Mouse (Mus musculus) lung, postnatal 25 days (tissue): ENCODE results near the gene Jam2.

ENCODE experiments used
- DNase-seq: peaks from one replicate; pipeline ENCODE4 v3.0.0; 2022; ENCODE audit warnings: low spot score

Jam2 gene

DNA sequence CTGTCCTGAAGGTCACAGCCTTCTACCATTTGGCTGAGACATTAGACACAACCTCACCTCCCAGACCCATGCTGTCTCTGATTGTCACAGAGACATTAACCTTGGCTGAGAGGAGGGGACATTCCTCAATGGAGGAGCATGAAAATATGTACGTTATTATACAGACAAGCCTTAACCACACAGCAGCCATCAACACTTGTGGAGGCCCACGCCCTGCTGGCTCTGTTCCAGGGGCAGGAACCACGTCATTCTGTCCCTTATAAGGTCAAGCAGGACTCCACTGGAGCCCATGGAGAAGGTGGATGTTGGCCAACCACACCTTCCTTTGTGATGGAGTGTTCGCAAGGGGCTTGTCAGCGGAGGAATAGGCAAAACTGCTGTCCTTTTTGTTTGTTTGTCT is 5.8 kb downstream of the Jam2 start:
- no peak for DNase-seq

DNA sequence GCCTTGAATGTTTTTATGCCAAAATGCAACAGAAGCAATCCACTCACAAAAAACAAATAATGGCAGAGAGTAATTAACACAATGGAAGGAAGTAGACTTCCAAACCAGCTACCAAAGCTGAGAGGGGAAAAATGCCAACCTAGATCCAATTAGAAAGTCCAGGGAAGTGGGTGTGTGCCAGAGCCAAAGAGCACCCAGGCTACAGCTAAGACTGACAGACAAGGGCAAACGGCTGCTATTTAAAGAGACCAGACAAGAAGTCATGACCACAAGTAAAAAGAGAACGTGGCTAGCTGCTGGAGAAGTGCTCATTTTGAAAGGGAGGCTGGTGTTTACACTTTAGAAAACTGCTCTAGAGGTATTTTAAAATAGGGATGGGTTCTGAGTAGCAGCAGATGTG is 9.4 kb downstream of the Jam2 start:
- no peak for DNase-seq

DNA sequence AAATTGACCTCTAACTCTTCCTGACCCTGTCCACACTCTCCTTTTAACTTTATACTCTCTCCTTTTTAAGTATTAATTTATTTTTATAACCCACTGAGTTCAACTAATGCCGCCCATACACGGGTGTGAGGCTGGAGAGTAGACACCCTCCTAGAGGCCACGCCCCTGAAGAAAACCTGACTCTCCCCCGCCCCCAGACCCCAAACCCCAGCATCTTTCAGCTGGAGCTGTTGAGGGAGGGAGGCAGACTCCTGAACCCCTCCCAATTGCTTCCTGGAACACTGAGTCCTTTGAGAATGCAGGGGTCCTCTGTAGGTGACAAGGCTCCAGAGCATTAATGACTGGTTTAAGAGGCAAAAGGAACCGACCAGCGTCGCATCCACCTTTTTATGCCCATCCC is 11.0 kb downstream of the Jam2 start:
- DNase-seq: no peak

DNA sequence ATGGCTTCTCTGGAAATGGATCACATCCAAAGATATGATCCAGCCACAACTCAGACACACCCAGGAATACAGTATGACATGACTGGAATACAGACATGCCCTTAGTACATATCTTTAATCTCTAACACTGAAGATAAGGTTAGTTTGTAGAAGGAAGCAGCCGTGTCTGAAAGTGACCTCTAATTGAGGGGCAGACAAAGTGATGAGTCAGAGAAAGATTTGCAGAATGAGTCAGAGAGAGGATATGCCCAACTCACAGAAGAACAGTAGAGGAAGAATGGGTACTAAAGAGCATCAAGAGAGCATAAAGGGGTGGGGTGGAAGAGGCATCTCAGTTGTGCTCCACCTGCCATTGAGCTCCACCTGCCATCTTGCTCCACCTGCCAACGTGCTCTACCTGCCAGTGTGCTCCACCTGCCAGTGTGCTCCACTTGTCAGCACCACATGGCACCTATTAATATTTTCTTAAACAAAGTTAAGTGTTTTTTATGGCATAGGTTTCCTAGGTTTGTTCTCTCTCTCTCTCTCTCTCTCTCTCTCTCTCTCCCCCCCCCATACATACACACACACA is 16.8 kb downstream of the Jam2 start:
- no peak for DNase-seq

DNA sequence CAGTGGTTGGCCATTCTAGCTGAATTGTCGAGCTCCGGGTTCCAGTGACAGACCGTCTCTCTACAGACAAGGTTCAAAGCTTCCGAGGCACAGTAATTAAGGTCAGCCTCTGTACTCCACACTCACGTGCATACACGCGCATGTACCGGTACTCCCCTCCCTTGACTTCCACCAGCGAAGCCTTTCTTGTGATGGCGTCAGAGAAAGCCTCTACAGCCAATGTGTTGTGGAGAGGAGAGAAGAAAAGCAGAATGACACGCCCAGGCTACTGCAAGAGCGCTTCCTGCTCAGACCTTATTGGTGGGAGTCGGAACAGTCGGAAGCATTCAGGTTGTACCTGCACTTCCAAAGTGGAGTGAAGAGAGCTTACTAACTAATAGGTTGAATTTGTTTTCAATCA is 19.5 kb downstream of the Jam2 start:
- no peak for DNase-seq

DNA sequence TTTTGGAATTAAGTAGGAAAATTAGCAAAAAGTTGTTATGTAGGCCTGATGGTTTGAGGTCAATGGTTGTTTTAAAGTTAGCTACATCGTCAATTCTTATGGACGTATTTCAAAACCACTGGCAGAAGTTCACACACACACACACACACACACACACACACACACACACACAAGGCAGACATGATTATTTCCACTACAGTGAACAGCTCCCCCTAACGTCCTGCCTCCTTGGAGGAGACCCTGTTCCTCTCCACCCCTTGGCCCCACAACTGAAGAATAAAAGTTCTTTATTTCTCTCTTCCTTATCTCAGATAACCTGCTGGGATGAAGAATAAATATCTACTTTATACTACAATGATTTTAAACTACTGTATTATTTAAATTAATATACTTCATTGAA is 21.4 kb downstream of the Jam2 start:
- no peak for DNase-seq

DNA sequence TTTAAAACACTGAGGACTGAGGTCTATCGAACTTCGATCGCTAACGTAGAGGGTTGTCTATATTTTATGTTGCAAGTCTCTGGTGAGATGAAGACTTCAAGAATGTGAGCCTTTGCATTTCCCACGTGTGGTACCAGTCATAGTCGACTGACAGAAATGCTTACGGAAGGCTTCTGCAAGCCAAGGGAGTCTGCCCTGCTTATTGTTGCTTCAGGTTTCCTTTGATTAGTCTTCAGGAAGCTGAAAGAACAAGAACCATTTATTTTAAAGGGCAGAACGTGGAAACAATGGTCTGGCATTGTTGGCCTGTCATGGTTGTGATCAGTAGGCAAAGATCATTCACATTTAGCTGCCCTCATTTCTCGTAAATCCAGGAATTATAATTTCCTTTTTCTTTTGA is 22.8 kb downstream of the Jam2 start:
- no peak for DNase-seq

DNA sequence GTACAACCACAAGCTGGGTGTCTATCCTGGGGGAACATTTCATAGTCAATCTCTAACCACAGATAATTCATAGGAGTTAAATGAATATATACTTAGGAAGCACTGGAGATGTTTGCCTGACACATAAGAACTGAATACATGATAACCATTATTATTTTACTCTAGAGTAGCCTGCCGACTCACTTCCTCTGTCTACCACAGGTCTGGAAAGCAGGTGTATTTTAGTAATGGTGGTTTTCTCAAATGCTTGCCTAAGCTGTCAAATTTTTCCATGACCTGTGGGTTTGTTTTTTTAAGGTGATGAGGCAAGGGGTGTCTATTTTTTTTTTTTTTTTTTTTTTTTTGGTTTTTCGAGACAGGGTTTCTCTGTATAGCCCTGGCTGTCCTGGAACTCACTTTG is 26.1 kb downstream of the Jam2 start:
- no peak for DNase-seq

DNA sequence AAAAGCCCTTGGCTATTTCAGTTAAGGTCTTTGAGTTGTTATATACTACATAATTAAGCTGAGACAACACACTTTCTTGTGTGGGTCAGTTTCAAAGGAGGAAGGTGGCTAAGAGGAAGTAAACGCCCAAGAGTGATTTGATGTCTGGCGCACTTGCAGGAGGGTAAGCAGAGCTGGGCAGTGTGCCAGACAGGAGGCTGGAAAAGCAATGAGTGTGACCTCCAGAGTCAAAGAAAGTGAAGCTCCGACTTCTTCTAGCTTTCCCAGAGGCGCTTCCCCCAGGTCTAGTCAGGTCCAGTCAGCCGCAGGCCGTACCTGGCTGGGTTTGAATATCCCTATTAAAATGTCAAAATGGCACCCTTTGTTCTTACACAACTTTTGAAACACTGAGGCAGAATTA is 28.3 kb downstream of the Jam2 start:
- DNase-seq: peak; percentile 51

DNA sequence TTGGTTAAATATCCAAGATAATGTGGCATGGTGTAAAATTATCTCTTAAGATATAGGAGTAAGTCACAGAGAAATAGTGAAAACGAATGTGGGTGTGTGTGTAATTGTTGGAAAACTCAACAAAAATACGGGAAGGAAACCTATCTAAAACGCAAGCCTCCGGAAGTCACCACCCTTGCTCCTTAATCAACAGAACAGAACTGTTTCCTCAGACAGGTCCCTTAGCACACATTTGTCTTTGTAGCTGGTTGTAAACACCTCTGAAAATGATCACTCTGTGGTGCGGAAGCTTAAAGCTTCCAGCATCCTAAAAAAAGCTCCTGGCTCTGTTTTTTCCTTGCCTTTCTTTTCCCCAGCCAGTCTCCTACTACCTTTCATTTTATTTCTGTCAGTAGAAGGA is 30.9 kb downstream of the Jam2 start:
- no peak for DNase-seq

DNA sequence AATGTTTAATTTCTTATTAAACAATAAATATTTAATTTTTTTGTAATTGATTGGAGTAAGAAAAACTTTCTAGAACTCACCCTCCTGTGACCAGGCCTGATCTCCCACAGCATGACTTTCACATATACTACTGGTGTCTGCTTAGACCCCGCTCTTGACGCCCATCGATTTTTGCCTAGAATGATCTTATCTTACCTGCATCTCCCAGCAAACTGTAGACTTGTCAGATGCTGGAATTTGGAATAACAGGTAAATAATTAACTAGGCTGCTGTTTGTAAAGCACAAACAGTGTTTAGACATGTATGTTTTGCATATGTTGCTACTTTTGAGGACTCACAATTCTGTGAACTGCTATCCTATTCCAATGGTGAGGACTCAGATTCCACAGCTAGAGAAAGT is 32.3 kb downstream of the Jam2 start:
- no peak for DNase-seq

DNA sequence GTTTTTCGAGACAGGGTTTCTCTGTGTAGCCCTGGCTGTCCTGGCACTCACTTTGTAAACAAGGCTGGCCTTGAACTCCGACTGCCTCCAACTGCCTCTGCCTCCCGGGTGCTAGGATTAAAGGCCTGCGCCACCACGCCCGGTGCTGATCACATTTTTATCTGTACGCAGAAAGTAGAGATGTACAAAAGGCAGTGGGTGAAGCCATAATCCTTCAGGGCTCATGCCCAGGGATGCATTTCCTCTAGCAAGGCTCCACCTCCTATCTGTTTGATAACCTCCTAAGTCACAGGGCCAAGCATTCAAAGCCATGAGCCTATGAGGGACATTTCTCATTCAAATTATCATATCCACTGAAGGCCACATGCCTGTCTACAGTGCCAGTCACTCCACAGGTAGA is 34.0 kb downstream of the Jam2 start:
- DNase-seq: no peak

DNA sequence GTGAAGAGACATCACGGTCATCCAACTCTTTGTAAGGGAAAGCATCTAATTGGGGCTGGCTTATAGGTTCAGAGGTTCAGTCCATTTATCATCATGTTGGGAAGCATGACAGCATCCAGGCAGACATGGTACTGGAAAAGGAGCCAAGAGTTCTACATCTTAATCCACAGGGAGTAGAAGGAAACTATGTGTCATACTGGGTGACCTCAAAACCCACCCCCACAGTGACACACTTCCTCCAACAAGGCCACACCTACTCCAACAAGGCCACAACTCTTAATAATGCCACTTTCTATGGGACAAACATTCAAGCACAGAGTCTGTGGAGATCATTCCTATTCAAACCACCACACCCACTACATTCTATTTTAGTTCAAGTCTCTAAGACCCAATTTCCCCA is 36.3 kb downstream of the Jam2 start:
- no peak for DNase-seq

DNA sequence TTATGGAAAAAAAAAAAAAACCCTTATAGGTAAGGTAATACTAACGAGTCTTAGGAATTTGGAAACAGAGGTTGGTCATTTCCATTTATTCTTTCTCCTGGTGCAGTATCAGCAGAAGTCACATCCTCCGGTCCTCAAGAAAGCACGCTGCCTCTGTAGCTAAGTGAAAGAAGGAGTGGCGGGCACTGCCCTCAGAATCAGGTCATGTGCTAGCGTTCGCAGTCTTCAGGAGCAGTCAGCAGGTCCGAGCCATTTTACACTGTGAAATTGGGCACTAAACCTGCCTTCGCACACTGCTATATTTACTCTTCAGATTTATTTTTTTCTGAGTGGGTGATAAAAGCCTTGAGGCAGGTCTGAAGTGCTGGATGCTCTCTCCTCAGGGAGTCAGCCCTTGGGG is 39.9 kb downstream of the Jam2 start:
- no peak for DNase-seq

DNA sequence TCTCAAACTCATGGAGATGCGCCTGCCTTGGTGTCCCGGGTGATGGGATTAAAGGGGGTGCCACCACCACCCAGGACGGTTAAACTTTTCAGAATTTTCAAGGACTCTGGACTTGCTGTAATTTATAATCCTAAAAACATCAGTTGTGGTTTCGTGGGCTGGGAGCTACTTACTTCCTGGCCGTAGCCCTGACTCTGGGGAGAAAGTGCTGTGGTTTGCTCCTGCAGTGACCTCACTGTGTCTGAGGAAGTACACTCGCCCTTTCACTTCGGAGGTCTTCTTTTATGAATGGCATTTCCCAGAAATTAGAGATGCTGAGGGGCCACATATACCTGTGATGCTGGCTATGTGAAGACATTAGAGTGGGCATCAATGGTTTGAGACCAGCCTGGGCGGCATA is 40.6 kb downstream of the Jam2 start:
- no peak for DNase-seq

DNA sequence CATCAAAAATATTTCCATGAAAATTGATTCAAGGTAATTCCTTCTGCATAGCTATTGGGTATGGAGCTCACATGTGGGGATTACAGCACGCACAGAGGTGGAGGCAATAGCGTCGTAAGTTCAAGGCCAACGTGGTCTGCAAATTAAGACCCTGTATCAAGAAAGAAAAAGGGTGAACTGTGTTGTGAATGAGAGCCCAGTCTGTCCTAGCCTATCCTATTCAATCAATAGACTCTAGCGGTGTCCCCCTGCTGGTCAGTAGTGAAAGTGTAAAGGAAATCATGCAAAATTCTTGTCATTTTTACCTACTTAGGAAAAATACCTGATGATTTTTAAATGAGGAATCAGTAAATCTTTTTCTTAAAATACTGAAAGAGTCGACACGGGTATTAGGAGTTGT is 43.5 kb downstream of the Jam2 start:
- DNase-seq: peak; percentile 50

DNA sequence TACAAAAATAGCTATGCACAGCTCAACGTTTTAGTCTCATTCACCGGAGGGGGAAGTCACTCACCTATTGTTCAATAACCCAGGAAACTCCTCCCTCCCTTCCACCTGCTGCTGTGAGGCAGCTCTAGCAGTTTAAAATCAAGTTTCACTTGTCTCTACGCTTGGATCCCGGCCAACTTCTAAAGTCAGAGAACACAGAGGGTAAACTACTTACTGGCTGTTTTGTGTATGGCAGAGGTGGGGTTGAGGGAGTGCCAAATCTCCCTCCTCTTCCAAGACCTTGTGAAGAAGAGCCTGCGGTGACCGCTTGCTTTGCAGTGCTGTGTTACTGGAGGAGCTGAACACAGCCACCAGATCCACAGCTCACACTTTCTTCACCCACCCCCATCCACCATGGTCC is 51.1 kb downstream of the Jam2 start:
- peak; percentile 70 for DNase-seq

DNA sequence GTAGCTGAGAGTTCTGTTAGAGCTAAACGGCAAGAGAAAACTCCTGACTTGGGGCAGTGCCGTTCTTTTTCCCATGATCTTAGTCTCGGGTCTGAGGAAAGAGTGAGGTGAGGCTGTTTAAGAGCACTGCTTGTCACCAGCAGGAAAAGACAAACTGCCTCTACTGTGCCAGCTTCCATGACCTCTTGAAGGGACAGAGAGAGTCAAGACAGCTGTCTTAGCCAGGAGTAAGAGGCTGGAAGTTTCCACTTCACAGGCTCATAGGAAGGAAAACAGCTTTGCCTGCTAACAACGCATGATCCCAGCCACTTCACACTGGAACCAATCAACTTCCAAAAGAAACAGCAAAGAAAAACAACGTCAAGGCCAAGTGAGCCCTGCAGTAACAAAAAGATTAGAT is 57.8 kb downstream of the Jam2 start:
- peak; percentile 8 for DNase-seq

DNA sequence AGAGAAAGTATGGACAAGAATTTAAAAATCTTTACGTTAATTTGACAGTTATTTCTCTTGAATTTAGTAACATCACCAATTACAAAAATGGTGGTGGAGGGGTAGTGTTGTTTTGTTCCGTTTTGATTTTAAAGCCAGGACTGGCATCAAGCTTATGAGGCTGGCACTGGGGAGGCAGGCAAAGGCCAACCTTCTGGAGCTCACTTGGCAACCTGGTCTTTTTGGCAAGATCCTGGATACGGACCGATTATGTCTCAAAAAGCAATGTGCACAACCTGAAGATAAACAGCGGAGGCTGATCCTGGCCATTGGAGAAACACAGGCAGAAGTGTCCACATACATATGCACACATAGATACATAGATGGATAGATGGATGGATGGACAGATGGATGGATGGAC is 58.8 kb downstream of the Jam2 start:
- DNase-seq: no peak

DNA sequence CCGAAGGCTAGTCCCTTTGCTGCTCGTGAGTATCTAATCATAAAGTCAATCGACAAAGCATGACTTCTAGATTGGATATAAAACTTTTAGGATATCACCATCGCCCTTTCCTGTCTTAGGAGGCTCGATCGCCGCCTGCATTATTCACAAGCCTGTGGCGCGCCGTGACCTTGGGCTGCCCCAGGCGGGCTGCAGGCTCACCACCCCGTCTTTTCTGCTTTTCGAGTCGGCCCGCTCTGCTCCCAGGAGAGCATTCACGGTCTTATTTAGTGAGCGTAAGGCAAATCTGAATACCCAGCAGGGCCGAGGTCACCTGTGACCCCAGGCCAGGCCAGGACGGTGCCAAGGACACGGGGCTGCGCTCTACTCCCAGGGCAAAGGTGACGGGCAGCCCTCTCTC is 60.4 kb downstream of the Jam2 start:
- no peak for DNase-seq

DNA sequence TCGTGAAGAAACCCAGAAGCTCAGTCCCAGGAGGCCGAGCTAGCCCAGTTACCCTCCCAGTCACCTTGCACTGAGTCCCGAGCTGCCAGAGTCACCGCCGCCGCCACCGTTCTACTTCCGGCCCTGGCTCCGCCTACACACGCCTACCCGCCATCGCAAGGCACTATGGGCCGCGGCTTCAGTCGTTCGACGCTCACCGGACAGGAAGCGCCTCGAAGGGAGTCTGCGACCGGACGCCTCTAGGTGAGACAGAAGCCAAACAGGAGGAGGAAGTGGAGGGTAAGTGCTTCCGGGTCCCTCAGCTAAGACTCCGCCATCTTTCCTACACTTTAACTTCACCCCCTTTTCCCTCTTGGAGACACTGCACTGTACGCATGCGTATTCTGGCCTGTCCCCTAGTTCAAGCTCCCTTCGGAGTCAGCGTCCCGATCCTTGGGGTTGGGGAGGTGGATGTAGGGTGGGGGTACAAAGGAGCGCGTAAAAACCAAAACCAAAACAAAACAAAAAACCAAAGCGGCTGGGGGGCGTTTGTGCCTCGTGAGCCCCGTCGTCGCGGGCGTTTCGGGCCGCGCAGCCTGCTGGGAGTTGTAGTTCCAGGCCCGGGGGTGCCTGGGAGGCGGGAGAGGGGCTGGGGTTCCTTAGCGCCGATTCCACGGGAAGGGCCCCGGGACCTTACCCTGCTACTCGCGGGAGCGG is 61.0 kb downstream of the Jam2 start, which contains the start of gene Gabpa:
Gene Gabpa (plus strand): TSS at position 181 of the 696 bp plus-strand sequence.
- DNase-seq: peak; percentile 96

DNA sequence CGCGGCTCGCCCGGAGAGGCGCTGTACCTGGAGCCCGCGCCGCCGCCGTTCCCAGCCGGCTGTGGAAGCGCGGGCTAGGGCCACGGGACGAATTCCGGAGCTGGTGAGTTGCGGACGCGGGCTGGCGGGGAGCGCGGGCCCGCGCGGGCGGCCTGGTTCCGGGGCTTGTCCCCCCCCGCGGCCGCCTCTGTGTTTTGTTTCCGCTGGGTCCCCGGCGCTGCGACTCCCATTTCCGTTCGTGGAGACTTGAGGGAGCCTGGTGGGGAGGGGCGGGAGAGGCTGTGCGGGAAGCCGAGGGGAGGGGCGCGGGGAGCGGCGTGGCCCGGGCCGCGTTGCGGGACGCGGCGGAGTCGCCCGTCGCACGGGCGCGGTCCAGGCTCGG is 61.5 kb downstream of the Jam2 start, which contains the start of gene Atp5j:
Gene Atp5j (minus strand): TSS at position 185 of the 382 bp plus-strand sequence.
- DNase-seq: peak; percentile 82

DNA sequence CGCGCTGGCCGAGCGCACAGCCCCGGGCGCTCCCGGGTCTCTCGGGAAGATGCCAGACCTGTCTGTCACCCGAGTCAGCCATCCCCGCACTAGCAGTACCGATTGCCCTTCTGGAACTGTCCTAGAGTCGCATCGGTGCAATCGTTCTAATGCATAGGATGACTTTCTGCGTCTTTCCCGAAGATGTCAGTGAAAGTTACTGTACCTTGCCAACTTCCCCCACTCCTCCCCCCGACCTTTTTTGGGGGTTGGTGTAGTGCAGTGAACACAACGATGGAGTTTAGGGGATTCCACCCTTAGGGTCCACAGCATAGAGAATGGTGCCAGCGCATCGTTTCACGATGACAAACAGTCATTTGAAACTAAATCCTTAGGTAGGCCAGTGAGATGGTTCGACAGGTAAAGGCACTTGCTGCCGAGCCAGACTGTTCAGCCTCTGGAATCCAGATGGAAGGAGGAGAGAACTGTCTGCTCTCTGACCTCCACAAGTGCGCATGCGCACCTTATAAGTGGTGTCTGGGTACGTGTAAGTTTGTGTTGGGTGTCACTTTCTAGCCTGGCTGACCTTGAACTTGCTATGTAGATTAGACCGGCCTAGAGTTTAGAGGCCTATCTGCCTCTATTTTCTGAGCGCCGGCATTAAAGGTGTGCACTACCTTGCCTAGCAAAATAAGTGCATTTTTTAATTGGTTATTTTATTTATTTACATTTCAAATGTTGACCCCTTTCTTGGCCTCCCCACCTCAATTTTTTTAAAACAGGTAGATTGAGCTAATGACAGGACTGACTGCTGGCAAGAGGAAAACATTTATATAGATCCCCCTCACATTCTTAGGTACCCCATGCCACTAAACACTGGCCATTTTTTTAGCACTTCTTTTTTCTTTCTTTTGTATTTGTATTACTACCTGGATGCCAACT is 62.2 kb downstream of the Jam2 start:
- DNase-seq: peak; percentile 34
